Mouse (Mus musculus): ENCODE measurements around the gene Psmd11.

Psmd11 gene

DNA sequence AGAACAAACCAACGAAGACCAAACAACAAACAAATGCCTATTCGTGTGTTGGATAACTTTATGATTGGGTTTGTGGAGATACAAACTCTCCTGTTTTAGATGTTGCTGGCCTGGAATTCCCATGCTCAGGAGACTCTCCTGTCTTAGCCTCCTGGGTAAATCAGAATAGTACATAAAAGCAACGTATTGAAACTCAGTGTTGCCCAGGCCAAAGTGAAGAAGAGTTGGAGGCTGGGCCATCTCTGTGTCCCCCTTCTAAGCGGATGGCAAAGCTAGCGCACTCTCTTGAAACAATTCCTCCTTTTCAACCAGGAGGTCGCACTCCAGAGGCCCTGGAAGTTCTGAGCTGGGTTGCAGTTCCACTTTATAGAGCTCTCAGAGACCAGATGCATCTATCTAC is 74.9 kb downstream of the Psmd11 start:
- DNase-seq (ENCODE audit: low read depth in 2 of 2, low spot score in 2 of 2): no peak

DNA sequence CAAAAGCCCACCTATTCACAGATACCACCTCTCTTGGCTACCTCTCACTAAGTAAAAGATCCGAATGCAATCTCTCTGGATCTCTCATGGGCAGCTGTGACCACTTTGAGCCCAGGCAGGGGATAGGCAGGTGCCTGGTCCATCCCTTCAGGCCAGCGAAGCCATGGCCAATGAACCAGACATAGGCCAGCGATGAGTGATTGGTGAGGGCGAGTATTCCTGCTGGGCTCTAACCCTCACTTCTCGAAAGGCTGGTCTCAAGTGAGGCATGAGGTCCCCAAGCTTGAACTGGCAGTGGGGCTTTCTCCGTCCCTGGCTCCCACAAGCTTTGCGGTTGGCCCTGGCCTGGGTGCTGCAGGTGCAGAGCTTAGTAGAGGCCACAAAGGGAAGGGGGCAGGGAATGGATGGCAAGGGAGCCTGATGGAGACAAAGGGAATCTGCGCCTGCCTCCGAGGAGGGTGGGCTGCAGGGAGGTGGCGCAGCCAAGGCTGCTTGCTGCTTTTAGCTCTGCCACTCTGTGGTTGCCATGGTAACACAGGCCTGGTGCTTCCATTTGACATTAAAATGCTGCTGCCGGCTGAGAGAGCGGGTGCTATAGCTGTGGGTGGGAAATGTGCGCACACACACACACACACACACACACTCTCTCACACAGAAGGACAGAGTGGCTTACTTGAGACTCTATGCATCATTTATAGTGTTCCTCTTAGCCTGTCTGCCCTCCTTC is 75.5 kb downstream of the Psmd11 start:
- DNase-seq (ENCODE audit: low read depth in 2 of 2, low spot score in 2 of 2): no peak

DNA sequence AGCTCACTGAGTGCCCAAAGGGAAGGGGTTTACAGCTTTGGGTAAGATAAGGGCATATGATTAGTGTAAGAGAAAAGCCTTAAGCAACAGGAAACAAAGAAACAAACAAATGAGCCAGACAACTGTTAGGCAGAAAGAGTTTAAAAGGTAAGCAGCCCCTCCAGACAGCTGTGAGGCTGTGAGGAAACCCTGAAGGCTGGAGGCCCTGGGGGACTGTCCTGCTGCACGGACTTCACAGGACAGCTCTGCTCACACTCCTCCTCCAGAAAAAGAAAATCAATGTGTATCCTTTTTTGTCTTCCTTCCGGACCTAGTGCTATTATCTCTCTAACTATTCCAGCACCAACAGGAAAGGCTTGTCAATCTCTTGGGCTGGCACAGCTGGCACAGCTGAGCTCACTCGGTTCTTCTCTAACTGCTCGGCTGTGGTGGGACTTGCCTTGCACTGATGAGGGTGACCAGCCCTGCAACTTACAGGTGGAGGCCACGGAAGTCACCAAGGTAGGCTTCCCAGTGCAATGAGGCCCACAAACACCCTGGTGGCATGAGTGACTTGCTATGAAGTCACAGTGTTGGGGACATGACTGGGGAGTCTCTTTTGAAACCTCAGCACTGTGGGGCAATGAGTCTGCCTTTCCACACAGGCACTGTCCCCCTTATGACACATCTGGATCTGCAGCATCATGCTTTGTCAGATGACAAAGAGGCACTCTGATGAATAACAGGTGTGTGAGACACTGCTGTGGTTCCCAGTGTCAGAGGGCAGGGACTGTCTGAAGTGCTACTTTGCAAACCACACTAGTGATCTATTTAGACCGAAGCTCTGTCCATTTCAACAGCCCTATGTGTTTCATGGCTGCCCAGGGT is 76.3 kb downstream of the Psmd11 start:
- no peak for DNase-seq (ENCODE audit: low read depth in 2 of 2, low spot score in 2 of 2)

DNA sequence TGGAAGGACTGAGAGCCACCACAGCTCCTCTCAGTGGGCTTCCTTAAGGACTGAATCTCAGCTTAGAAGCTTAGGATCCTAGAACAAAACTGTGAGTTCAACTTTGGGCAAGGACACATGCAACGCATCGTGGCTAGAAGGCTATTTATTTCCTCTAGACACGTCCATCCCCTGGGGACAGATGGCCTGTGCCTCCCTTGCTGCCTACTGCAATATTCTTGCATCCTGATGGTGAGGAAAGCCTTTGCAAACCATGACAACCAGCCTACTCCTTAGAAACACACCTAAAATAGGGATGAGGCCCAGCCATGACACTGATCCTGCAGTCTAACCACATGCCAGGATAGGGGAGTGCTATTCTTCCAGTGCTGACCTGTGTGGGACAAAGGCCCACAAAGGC is 77.2 kb downstream of the Psmd11 start:
- DNase-seq (ENCODE audit: low read depth in 2 of 2, low spot score in 2 of 2): no peak

DNA sequence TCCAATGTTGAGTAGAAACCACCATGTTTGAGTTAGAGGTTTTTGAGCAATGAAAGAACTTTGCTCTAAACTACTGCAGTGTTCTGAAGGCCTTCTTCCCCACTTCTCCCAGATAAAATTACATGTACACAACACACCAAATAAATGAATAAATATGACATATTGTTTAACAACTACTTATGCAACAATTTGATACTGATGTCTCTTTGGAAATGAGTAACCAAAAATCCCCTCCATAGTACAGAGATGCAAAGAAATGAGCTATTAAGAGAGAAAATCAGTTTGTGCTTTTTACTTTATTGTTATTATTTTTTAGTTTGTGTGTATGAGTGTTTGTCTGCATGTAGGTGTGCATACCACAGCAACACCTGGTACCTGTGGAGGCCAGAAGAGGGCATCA is 78.1 kb downstream of the Psmd11 start:
- DNase-seq (ENCODE audit: low read depth in 2 of 2, low spot score in 2 of 2): no peak

DNA sequence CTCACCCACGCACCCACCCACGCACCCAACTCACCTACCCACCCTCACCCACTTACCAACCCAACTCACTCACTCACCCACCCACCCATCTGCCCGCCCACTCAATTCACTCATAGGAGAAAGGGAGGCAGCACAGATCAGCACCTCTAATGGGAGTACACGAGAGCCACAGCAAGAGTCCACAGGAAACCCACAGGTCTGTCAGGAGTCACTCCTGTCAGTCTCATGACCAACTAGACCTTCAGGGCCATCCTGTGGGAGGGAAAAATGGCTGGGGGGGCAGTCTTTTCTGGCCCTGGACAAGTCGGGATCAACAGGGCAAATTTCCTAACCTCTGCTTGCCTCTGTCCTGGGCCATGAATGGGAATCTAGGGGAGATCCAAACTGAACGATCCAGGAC is 79.4 kb downstream of the Psmd11 start:
- DNase-seq (ENCODE audit: low read depth in 2 of 2, low spot score in 2 of 2): no peak

DNA sequence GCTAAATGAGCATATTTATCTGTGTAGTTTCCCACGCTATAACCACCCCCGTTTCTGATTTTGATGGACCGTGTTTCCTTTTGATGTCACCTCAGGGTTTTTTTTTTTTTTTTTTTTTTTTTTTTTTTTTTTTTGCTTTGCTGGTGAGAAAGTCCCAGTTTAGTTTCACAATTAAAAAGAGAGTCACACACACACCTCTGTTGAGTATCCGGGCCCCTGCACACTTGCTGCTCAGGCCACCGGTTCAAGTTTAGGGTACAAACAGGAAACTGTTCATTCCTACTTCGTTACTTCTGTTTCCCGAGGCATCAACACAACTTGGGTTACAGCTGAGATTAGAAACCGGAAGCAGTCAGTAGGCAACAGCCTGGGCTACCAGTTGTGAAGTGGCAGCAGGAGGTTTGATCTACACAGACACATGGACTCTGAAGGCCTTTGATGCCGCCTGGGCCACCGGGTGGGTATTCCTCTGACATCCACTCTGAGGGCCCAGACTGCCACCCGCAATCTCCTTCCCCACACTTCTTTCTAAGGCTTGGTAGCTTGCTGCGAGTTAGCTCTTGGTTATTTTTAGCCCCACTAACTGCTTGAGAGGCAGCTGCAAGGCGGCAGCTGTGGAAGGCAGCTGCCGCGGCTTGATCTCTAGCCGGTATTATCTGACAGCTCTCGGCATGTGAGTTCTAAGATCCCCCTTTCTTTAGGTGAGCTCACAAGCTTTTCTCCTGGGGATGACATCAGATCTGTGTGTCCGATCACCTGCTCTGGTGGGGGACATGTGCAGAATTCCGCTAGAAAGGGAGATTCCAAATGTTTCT is 80.2 kb downstream of the Psmd11 start:
- peak; percentile 60 to 70 for DNase-seq (ENCODE audit: low read depth in 2 of 2, low spot score in 2 of 2)

DNA sequence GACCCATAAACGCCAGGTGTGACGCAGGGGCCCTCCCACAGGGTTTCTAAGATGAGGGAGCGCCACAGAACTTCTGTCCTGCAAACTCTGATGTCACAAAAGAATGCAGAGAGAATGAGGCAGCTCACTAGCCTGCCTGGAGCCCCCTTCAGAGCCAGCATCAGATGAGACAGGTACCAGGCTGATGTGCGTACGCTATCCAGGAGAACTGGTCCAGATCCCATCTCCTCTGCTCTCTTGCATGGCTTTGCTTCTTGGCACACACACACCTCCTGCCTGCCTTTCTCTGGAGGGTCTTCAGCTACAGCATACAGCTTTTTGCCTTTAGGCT is 80.7 kb downstream of the Psmd11 start:
- DNase-seq (ENCODE audit: low read depth in 2 of 2, low spot score in 2 of 2): no peak

DNA sequence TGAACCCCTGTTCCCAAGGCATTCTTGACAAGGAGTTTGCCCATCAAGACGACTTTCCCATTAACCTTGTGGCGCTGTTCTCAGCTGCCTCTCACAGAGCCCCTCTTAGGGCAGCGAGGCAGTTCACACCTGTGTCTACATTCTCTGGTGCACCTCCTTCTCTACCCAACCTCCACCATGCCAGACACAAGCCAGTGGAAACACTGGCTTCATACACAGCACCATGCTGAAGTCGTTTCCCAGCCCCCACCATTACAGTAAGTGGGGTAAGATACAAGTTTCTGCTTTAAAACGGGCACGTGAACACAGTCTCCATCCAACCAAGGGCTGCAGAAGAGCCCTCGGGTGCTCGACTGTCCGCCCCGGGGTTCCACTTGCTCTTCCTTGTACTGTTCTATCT is 81.7 kb downstream of the Psmd11 start:
- no peak for DNase-seq (ENCODE audit: low read depth in 2 of 2, low spot score in 2 of 2)

DNA sequence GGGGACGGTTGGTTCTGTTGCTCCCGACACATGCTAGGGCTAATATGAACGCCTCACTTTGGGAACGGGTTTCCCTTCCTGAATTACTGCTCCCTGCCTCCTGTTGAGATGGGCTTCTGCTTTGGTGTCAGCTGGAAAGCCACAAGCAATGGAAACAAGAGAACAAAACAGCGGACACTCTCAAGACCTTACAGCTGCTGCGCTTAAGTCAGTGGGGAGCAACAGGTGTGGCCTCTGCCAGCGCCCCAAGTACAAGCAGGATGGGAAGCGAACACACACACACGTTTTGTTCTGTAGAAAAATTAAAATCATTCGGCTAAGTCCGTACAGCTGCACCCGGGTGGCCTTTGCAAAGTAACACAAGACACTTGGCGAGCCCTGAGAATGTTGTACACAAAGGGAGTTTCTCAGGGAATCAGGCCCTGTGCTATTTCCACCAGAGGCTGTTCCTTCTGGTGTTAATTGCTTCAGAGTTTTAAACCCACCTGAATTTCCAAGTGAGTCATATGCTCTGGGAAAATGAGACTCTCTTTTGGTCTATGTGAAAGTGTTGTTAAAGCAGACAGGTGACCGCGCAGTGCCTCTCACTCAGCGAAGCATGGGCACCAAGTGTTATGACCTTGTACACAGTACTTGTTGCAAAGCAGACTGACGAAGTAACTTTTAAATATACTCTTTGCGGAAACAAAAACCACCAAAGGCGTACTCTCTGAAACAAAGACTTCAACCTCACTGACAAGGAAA is 84.1 kb downstream of the Psmd11 start:
- DNase-seq (ENCODE audit: low read depth in 2 of 2, low spot score in 2 of 2): no peak

DNA sequence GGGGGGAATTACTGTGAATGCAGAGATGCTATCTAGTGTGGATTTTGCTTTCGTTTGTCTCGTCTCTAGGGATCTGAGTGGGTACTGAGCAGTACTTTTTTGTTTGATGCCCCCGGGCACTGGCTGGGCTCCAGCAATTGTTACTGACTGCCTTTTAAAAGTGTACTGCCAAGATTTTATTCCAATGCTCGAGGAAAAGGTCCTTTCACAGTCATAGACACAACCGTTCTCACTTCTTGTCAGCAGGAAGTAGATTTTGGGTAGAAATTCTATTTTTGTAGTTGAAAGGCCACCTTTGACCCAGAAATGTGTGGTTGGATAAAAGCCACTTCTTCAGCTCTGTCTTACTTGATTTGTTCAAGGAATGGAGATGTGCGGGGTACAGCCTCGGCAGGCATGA is 85.4 kb downstream of the Psmd11 start:
- DNase-seq (ENCODE audit: low read depth in 2 of 2, low spot score in 2 of 2): peak in 1 of 2 experiments; percentile 12

DNA sequence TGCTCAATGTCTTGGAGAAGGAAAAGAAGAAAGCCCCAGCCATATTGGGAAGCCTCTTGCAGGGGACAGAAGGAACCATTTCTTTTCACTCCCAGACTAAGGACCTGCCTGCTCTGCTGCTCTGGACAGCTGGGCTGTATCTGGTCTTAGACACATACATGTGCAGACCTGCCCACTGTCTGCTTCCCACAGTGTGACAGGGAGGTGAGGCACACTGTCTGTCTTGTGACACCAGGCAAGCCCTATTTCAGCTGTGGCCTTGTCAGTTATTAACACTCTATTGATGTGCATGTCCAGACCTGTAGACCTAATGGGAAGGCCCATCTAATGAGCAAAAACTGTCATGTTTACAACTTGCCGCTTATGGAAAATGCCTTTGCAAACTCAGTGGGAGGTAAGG is 86.9 kb downstream of the Psmd11 start:
- DNase-seq (ENCODE audit: low read depth in 2 of 2, low spot score in 2 of 2): no peak

DNA sequence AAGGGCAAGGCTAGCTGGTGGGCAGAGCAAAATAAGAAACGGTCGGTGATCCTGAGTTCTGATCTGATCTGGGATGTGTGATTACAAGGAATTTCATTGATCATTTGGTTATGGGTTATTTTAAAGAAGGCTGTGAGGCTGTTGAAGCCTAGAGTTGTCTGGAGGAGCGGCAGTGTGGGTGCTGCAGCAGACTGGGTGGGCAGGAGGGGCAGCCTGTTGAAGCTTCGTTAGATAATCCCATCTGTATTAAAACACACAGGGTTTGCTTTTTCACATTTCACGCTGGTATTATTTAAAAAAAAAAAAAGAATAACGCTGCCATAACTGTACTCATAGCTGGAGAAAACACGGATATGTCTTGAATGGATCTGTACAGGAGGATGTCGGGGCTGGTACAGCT is 87.5 kb downstream of the Psmd11 start:
- no peak for DNase-seq (ENCODE audit: low read depth in 2 of 2, low spot score in 2 of 2)

DNA sequence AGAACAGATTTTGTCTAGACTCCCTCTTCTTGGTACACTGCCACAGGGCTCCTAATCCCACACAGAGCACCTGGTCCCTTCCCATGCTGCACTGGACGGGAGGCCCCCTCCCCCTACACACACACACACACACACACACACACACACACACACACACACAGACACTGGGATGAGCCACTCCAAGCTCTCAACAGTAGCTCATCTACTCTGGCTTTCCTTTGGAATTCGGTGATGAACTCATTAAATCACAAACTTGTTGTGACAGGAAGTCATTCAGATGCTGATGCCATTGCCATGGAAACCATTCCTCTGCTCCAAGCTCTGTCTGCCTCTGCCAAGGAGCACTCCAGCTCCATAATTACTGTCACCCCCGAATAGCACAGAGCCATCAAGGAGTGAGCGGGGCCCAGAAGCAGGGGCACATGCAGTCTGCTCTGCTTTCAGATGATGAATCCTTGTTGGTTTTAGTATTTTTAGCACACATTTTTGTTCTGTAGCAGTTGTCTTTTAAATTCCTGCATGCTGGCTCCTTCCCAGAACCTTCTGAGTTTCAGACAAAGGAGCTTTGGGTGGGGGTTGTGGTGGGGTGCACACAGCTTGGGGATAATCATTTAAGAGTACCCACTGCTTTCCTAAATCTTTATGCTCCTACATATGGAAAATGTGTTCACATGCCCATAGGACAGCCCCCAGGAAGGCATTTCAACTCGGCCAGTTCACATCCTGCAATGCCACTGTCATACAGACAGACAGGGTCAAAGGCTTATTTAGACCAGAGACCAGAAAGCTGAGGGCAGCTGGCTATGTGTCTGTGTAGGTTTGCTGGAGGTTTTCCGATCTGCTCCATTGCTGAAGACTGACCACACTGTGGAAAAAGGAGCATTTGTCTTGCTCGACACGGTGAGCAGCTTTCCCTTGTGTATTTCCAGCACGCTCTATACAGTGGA is 90.3 kb downstream of the Psmd11 start:
- DNase-seq (ENCODE audit: low read depth in 2 of 2, low spot score in 2 of 2): no peak

DNA sequence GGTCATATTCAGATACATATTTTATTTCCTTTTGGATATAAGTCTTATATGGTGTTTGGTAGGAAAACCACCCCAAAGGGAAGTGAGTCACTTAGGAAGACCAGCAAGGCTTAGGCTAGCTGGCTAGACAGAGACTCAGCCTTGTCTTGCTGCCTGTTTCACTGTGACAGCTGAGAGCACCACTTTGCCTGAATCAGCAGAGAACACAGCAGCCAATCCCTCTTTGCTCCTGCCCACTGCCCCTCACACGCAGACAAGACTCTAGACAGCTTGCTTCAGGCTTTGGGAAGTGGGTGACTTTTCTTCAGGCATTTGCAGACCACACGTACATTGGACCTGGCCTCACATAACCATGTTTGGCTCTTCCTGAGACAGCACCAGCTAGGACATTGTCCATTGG is 92.7 kb downstream of the Psmd11 start:
- DNase-seq (ENCODE audit: low read depth in 2 of 2, low spot score in 2 of 2): no peak
